Comparison of ENCODE assay signal across 23 mouse cellular contexts in the genomic region with DNA sequence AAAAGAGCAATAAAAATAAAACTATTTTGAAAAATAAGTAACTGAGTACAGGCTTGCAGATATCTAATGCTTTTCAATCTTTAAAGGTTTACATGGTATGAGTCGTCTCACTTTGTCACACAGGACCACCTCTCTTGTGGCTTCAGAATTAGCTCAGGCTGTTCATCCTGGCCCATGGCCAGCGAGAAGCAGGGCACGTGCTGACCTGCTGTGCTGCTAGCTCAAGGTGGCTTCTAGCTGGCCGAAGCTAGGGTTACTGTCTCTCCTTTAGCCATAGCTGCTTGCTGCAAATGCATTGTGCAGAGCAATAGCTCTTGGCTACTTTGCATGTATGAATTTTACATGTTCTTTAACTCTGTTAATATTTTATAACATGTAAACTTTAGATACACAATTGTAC. TPM values are rescaled to one million over a fixed set of nuclear protein-coding genes. Genes with fewer than 3 reads are reported as not detected.
DNase-seq lines count a peak whose midpoint lies in the region; ATAC-seq lines count a peak whose summit lies in the region.
"Had no signal": no experiment of that assay in that cellular context is flagged by ENCODE, and none has a peak within 500 bp of the region (broad histone marks: within the 10 kb centered on the region; RNA-seq: fewer than 3 reads in every experiment).

No protein-coding gene starts in this region.

- no peak overlapping the region for H3K9ac ChIP-seq in midbrain, embryonic 11.5 days (ENCODE audit: low read length)
- H3K9ac ChIP-seq: embryonic facial prominence, embryonic 15.5 days; forebrain, embryonic 15.5 days; heart, embryonic 12.5 days; hindbrain, embryonic 12.5 days; liver, embryonic 14.5 days; lung, embryonic 14.5 days; midbrain, embryonic 15.5 days had no signal

- 93% methylated on average over 4 of the region's 4 CpGs for WGBS in midbrain, embryonic 11.5 days
- 88% methylated on average over 4 of the region's 4 CpGs for WGBS in midbrain, embryonic 10.5 days

- ATAC-seq in midbrain, embryonic 11.5 days (ENCODE audit: low FRiP score): no peak
- no peak for ATAC-seq in activated CD4-positive, CD25-positive, alpha-beta regulatory T cell, adult 4 months
- ATAC-seq: forebrain, embryonic 15.5 days; midbrain, embryonic 15.5 days had no signal

- no peaks in the 10 kb centered on the region for H3K9me3 ChIP-seq in midbrain, embryonic 11.5 days (ENCODE audit: control insufficient read depth, low read length)
- no peaks in the 10 kb centered on the region for H3K9me3 ChIP-seq in midbrain, embryonic 10.5 days (replicated peaks)
- H3K9me3 ChIP-seq: embryonic facial prominence, embryonic 15.5 days; forebrain, embryonic 15.5 days; heart, embryonic 12.5 days; hindbrain, embryonic 12.5 days; midbrain, embryonic 15.5 days had no signal

- no peak overlapping the region for H3K4me2 ChIP-seq in midbrain, embryonic 11.5 days
- H3K4me2 ChIP-seq: embryonic facial prominence, embryonic 15.5 days; forebrain, embryonic 15.5 days; heart, embryonic 12.5 days; hindbrain, embryonic 12.5 days; lung, embryonic 14.5 days; midbrain, embryonic 15.5 days had no signal

- peak; percentile 10 for DNase-seq in midbrain, embryonic 11.5 days (ENCODE audit: low spot score, missing footprints)
- no peak for DNase-seq in midbrain, embryonic 10.5 days (ENCODE audit: low spot score)
- peak; percentile 19 for DNase-seq in cerebellum, adult 11 months
- DNase-seq in cerebellum, adult 9-10 months: peak; percentile 31
- no peak for DNase-seq in thymus, postnatal 4 days
- no peak for DNase-seq in gastrocnemius, postnatal 25 days
- DNase-seq: adrenal gland, postnatal 25 days; gastrocnemius, postnatal 10 days; heart, adult 18-20 months; heart, postnatal 10 days; kidney, adult 18-20 months; lung, embryonic 14.5 days; right cerebral cortex, postnatal 4 days; thymus, postnatal 25 days had no signal

- H3K36me3 ChIP-seq in midbrain, embryonic 11.5 days (ENCODE audit: control insufficient read depth, insufficient read depth, low read length): no peaks in the 10 kb centered on the region
- H3K36me3 ChIP-seq in midbrain, embryonic 10.5 days: peaks cover 8% of the 10 kb centered on the region

- H3K27ac ChIP-seq in midbrain, embryonic 11.5 days (ENCODE audit: low read depth, low read length): no peak overlapping the region
- no peak overlapping the region for H3K27ac ChIP-seq in midbrain, embryonic 10.5 days (replicated peaks)
- H3K27ac ChIP-seq: embryonic facial prominence, embryonic 15.5 days; forebrain, embryonic 15.5 days; hindbrain, embryonic 12.5 days; kidney, postnatal 0 days; layer of hippocampus, adult 2 months; liver, embryonic 14.5 days; midbrain, embryonic 15.5 days had no signal

- no peaks in the 10 kb centered on the region for H3K4me1 ChIP-seq in midbrain, embryonic 11.5 days (ENCODE audit: control insufficient read depth, insufficient read depth, low read length)
- H3K4me1 ChIP-seq in midbrain, embryonic 10.5 days: no peaks in the 10 kb centered on the region
- H3K4me1 ChIP-seq: embryonic facial prominence, embryonic 15.5 days; forebrain, embryonic 15.5 days; heart, embryonic 12.5 days; hindbrain, embryonic 12.5 days; midbrain, embryonic 15.5 days had no signal

- H3K4me3 ChIP-seq in midbrain, embryonic 11.5 days (ENCODE audit: low read depth, low read length): no peak overlapping the region
- no peak overlapping the region for H3K4me3 ChIP-seq in midbrain, embryonic 10.5 days
- H3K4me3 ChIP-seq: embryonic facial prominence, embryonic 15.5 days; forebrain, embryonic 15.5 days; heart, embryonic 12.5 days; hindbrain, embryonic 12.5 days; layer of hippocampus, adult 2 months; midbrain, embryonic 15.5 days had no signal

- H3K27me3 ChIP-seq in midbrain, embryonic 11.5 days (ENCODE audit: control insufficient read depth, insufficient read depth, low read length): no peaks in the 10 kb centered on the region
- H3K27me3 ChIP-seq in midbrain, embryonic 10.5 days (ENCODE audit: low read depth, poor library complexity, severe bottlenecking): no peaks in the 10 kb centered on the region
- H3K27me3 ChIP-seq: embryonic facial prominence, embryonic 15.5 days; forebrain, embryonic 15.5 days; heart, embryonic 12.5 days; hindbrain, embryonic 12.5 days; midbrain, embryonic 15.5 days had no signal

RNA-seq across cellular contexts. Expression of gene Kifap3, which starts 42.0 kb away (rescaled TPM):
- polyA plus RNA-seq in midbrain, embryonic 11.5 days (2014; fragmentation: Nextera tagmentation; extraction: Ambion mirVana): 55.8 and 63.0 TPM in 2 replicates
- polyA plus RNA-seq in midbrain, embryonic 10.5 days (2016; fragmentation: Nextera tagmentation; extraction: Ambion mirVana): 30.6 and 35.3 TPM in 2 replicates
- 1 to 10 TPM; 1.6 to 2.9 TPM for polyA plus RNA-seq in activated CD4-positive, CD25-positive, alpha-beta regulatory T cell, adult 4 months (2017; shearing (Covaris generic))
- 10 to 100 TPM; 13.8 to 14.1 TPM for total RNA-seq in gastrocnemius, postnatal 25 days (2021)

Comparison
In these comparisons a context has a peak if more than half of its experiments do, and no peak if none do; other contexts are left out.
1. DNase-seq: peak in midbrain, embryonic 11.5 days (single experiment), cerebellum, adult 11 months (single experiment) and cerebellum, adult 9-10 months (single experiment); none in midbrain, embryonic 10.5 days (single experiment), thymus, postnatal 4 days (single experiment) and gastrocnemius, postnatal 25 days (single experiment).